Mouse (Mus musculus) G1E (cell line): ENCODE results near the gene Srebf1.

ENCODE experiments used
- CTCF ChIP-seq: IDR thresholded peaks from 2 replicates; pipeline ENCODE4 v1.5.1; 2012; ENCODE audit warnings: low read depth, low read length, inconsistent platforms, mixed read lengths
- TAL1 ChIP-seq: conservative IDR thresholded peaks from 2 replicates; pipeline ENCODE4 v1.6.1; 2012; ENCODE audit warnings: low read depth, low read length, inconsistent platforms, mixed read lengths

DNA sequence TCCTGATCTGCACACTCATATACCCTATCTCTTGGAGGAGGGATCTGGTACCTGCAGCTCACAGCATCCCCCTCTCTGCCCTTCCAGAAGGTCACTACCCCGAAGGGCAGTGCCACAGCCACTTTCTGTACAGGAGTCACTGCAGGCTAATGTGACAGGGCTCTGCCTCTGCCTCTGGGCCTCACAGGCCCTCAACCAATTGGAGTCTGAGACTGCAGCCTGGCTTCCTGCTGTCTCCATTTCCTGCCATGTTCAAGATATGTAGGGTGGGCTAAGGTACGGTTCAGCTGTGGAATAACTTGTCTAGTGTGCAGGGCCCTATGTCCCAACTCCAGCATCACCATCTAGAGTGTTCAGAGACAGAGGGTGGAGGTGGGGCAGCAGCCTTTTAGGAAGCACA lies 35.3 kb upstream of the Srebf1 start:
- TF ChIP-seq CTCF (no peak), TAL1 (no peak)
